Mouse (Mus musculus) heart, postnatal 0 days (tissue): ENCODE measurements at regions not wholly inside any gene's neighbourhood (a gene's known extent, or its start where the extent isn't known, plus 50 kb on each side); places are given as distances from the start of the nearest gene placed in this dataset.

Experiments used
- CTCF ChIP-seq: IDR thresholded peaks from 2 replicates; pipeline ENCODE4 v1.5.1; 2016; ENCODE audit warnings: antibody characterized with exemption, control low read depth, low read depth
- EP300 ChIP-seq: IDR thresholded peaks from 2 replicates; pipeline ENCODE4 v1.6.1; 2016; ENCODE audit warnings: antibody characterized with exemption, low read depth

DNA sequence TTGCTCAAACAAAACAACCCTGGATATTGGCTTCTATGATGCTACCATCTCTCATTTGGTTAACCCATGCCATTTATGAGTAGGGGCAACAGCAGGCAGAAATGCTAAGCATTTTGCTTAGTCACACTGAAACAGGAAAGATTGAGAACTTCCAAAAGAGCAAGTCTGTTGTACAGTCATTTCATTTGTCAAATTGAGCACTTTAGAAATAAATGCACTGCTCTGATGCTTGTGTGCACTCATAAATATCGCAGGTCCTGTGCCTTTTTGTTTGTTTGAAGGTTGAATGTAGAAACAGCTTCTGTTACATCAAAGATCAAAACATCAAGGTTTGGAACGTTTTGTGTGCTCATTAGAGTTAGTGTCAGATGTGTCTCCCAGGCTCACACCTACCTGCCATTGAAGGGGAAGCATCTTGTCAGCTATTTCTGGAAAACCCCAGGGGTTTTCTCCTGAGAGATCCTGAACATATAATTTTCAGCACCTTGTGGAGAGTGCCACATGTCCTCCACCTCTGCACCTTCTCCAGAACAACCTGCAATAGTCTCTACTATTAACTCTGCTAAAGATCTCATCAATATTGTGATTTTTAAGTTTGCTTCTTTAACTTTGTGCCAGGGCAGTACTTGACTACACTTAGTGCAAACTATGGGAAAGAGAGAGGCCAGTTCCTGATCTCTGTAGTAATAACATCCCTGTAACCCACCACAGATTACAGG, 648.3 kb upstream of the Adgra3 start:
- TF ChIP-seq CTCF: no peak
- TF ChIP-seq EP300: no peak
